Mouse (Mus musculus) liver, postnatal 0 days (tissue): ENCODE measurements around the gene Eif3l.
A peak's percentile ranks its signal among the peaks of the same experiment; 100 is the strongest.

Experiments
- CTCF ChIP-seq: sonication (generic); IDR thresholded peaks from 2 replicates; pipeline ENCODE4 v1.5.1; 2016; ENCODE audit warnings: antibody characterized with exemption, low read depth
- EP300 ChIP-seq: IDR thresholded peaks from 2 replicates; pipeline ENCODE4 v1.6.1; 2016; ENCODE audit warnings: antibody characterized with exemption, low read depth, mild to moderate bottlenecking

GRCm38 (mm10) chr15:79030551-79031435 lies 44.2 kb upstream of the Eif3l start:
- TF ChIP-seq CTCF (no peak), EP300 (peak; percentile 34; the same call in 1 of the 2 replicates)
